8 mouse cellular contexts compared by ENCODE assay signal in genomic region chr2:158180797-158181196, GRCm38 (mm10). TPM values are rescaled to one million over a fixed set of nuclear protein-coding genes. Genes with fewer than 3 reads are reported as not detected.
DNase-seq lines count a peak whose midpoint lies in the region; ATAC-seq lines count a peak whose summit lies in the region.

No protein-coding gene starts in this region.

- H3K27ac ChIP-seq in forebrain, embryonic 10.5 days = no peak overlapping the region
- no peak overlapping the region for H3K27ac ChIP-seq in forebrain, embryonic 15.5 days (replicated peaks)

- no peaks in the 10 kb centered on the region for H3K36me3 ChIP-seq in forebrain, embryonic 10.5 days (replicated peaks)
- H3K36me3 ChIP-seq in forebrain, embryonic 15.5 days = no peaks in the 10 kb centered on the region

- H3K9ac ChIP-seq in forebrain, embryonic 15.5 days (replicated peaks) = no peak overlapping the region

- WGBS in forebrain, embryonic 10.5 days = 44% methylated on average over 9 of the region's 9 CpGs
- 44% methylated on average over 9 of the region's 9 CpGs for WGBS in forebrain, embryonic 15.5 days

- no peak overlapping the region for H3K4me2 ChIP-seq in forebrain, embryonic 15.5 days (replicated peaks)

- DNase-seq in forebrain, embryonic 10.5 days (ENCODE audit: extremely low spot score, low spot score) = peak; percentile 71
- DNase-seq in ovary, postnatal 36 days (ENCODE audit: low spot score) = peak; percentile 38
- DNase-seq in ovary, adult 18-20 months (ENCODE audit: low spot score) = no peak
- DNase-seq in cerebellum, postnatal 4 days (ENCODE audit: low spot score in 2 of 2) = peak; percentile 74 to 78
- DNase-seq in kidney, postnatal 14 days = peak; percentile 52
- DNase-seq in naive thymus-derived CD4-positive, alpha-beta T cell, adult 2 months (ENCODE audit: low read depth) = peak; percentile 67

- H3K4me1 ChIP-seq in forebrain, embryonic 10.5 days = peaks cover 35% of the 10 kb centered on the region
- peaks cover 52% of the 10 kb centered on the region for H3K4me1 ChIP-seq in forebrain, embryonic 15.5 days

- no peak overlapping the region for H3K4me3 ChIP-seq in forebrain, embryonic 10.5 days
- no peak overlapping the region for H3K4me3 ChIP-seq in forebrain, embryonic 15.5 days

- no peak for ATAC-seq in forebrain, embryonic 15.5 days (replicated peaks)
- no peak for ATAC-seq in inflammation-experienced regulatory T-cells, adult 6 months

- H3K27me3 ChIP-seq in forebrain, embryonic 10.5 days (ENCODE audit: poor library complexity, severe bottlenecking) = peaks cover 20% of the 10 kb centered on the region
- no peaks in the 10 kb centered on the region for H3K27me3 ChIP-seq in forebrain, embryonic 15.5 days

- no peaks in the 10 kb centered on the region for H3K9me3 ChIP-seq in forebrain, embryonic 10.5 days
- H3K9me3 ChIP-seq in forebrain, embryonic 15.5 days = no peaks in the 10 kb centered on the region

RNA-seq across cellular contexts. Expression of gene Tgm2, which starts 34.6 kb away (rescaled TPM):
- 6.3 and 7.2 TPM in 2 replicates for polyA plus RNA-seq in forebrain, embryonic 10.5 days (2016; fragmentation: Nextera tagmentation; extraction: Ambion mirVana)
- polyA plus RNA-seq in forebrain, embryonic 15.5 days (2015; fragmentation: Nextera tagmentation; extraction: Ambion mirVana) = 4.7 and 5.0 TPM in 2 replicates
- polyA plus RNA-seq in inflammation-experienced regulatory T-cells, adult 6 months (2017; shearing (Covaris generic)) = 1 to 10 TPM; 1.2 to 2.6 (median 2.1) TPM

RNA-seq across cellular contexts. Expression of gene D630003M21Rik, which starts 48.2 kb away (rescaled TPM):
- 2.3 and 3.1 TPM in 2 replicates for polyA plus RNA-seq in forebrain, embryonic 10.5 days (2016; fragmentation: Nextera tagmentation; extraction: Ambion mirVana)
- polyA plus RNA-seq in forebrain, embryonic 15.5 days (2015; fragmentation: Nextera tagmentation; extraction: Ambion mirVana) = 1.7 and 2.4 TPM in 2 replicates
- polyA plus RNA-seq in inflammation-experienced regulatory T-cells, adult 6 months (2017; shearing (Covaris generic)) = not detected
